Mouse (Mus musculus) cerebral cortex, adult 2 months (tissue): ENCODE data around the gene Zfp831.

Experiments used
- WGBS: fragments of 180-500 bp; shearing (Covaris S2); methylation state at CpG from one replicate; pipeline ENCODE4 v1.1.7; 2018; 5-methylcytosine and 5-hydroxymethylcytosine counted together

Zfp831 gene

DNA sequence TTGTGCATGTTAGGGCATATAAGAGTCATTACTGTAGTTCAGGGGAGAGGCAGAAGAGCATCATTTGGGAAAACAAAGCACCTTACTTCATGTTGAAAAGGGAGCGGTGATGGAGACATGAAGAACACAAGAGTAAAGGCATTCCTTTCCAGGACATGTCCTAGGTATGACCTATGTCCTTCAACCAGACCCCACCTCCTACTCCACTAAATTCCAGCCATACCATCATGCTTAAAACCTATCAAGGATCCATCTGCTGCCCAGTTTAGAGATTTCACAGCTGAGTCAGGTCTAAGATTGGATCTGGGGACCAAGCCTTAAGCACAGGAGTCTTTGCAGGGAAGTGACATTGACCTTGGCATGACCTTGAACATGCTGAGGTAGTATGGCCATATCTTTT lies 91.9 kb downstream of the Zfp831 start:
- 90% methylated on average over 1 of the region's 1 CpGs for WGBS

GRCm38 (mm10) chr2:174747182-174747581 lies 103.8 kb downstream of the Zfp831 start:
- 80% methylated on average over 1 of the region's 1 CpGs for WGBS

DNA sequence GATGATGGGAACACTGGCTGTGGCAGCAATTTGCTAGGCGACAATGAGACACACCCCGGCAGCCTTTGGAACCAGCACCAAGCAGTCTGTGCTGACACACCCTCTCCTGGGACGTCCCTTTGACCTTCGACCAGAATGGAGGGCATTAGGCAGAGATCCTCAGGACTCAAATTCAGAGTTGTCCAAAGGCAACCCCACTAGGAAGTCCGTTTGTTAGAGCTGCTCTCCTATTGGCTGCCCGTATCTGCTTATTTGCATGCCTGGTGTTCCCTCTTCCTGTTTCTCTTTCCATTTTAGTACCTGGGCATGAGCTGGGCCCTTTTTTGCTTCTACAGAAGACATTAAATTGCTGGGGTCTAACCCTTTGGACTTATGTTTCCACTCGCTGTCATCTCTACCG lies 105.0 kb downstream of the Zfp831 start:
- 82% methylated on average over 8 of the region's 8 CpGs for WGBS

DNA sequence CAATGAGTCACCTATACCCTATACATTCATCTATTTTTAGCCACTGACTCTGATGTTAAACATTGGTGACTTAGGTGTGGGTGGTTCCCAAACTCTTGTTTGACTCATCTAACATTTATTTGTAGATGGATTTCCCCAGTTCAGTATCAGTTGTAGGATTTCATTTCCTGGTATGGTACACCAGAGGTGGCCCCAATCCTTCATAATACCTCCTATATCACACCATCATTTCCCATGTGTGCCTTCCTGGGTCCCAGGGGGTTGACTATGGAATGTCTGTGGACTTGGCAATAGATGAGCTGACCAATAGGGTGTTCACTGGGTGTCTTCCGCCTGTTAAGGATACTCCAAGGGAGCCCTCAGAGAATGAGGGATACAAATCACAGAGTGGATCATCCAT lies 109.9 kb downstream of the Zfp831 start:
- WGBS, result 90% methylated on average over 1 of the region's 1 CpGs

- WGBS, result 89% methylated on average over 1 of the region's 1 CpGs
These were observed 110.9 kb downstream of the Zfp831 start for GRCm38 (mm10) chr2:174754231-174754630.

GRCm38 (mm10) chr2:174759189-174759588 lies 115.9 kb downstream of the Zfp831 start:
- WGBS, result 76% methylated on average over 4 of the region's 4 CpGs
